Mouse (Mus musculus): ENCODE measurements around the gene Mylk2. TPM values are rescaled to one million over a fixed set of nuclear protein-coding genes. Genes with fewer than 3 reads are reported as not detected.

Mylk2 gene
- polyA plus RNA-seq, 1 experiment from 2014 or later: not detected

- H3K4me2 ChIP-seq (ENCODE audit: low read depth, low read length): no peak overlapping the region
- H3K9me3 ChIP-seq (ENCODE audit: control insufficient read depth, low read length): no peaks in the 10 kb centered on the region
- H3K4me1 ChIP-seq (ENCODE audit: control insufficient read depth, insufficient read depth, low read length): peaks cover 18% of the 10 kb centered on the region
- no peaks in the 10 kb centered on the region for H3K36me3 ChIP-seq (ENCODE audit: control insufficient read depth, insufficient read depth, low read length)
- H3K27me3 ChIP-seq (ENCODE audit: control insufficient read depth, insufficient read depth, low read length): peaks cover 40% of the 10 kb centered on the region
- H3K27ac ChIP-seq (ENCODE audit: low read depth, low read length): no peak overlapping the region
- 55% methylated on average over 7 of the region's 7 CpGs for WGBS
- no peak overlapping the region for H3K4me3 ChIP-seq (ENCODE audit: low read depth, low read length)
- no peak overlapping the region for H3K9ac ChIP-seq (replicated peaks; ENCODE audit: low read depth, low read length)
- ATAC-seq (ENCODE audit: low read depth): no peak
Observed at GRCm38 (mm10) chr2:152947098-152947497, 35.9 kb downstream of the Mylk2 start.

- no peaks in the 10 kb centered on the region for H3K9me3 ChIP-seq (ENCODE audit: control insufficient read depth, low read length)
- H3K27ac ChIP-seq (ENCODE audit: low read depth, low read length): no peak overlapping the region
- no peak overlapping the region for H3K4me2 ChIP-seq (ENCODE audit: low read depth, low read length)
- H3K4me1 ChIP-seq (ENCODE audit: control insufficient read depth, insufficient read depth, low read length): peaks cover 8% of the 10 kb centered on the region; the same call in 1 of the 2 replicates
- peaks cover 27% of the 10 kb centered on the region for H3K27me3 ChIP-seq (ENCODE audit: control insufficient read depth, insufficient read depth, low read length)
- WGBS: 86% methylated on average over 5 of the region's 5 CpGs
- no peak overlapping the region for H3K9ac ChIP-seq (replicated peaks; ENCODE audit: low read depth, low read length)
- no peaks in the 10 kb centered on the region for H3K36me3 ChIP-seq (ENCODE audit: control insufficient read depth, insufficient read depth, low read length)
- no peak for ATAC-seq (ENCODE audit: low read depth)
- H3K4me3 ChIP-seq (ENCODE audit: low read depth, low read length): no peak overlapping the region
Observed at GRCm38 (mm10) chr2:152948438-152949020, 37.4 kb downstream of the Mylk2 start.

GRCm38 (mm10) chr2:152950358-152951064, 39.4 kb downstream of the Mylk2 start:
- Histone ChIP-seq H3K9me3 (ENCODE audit: control insufficient read depth, low read length) (no peaks in the 10 kb centered on the region), H3K27ac (ENCODE audit: low read depth, low read length) (no peak overlapping the region), H3K4me2 (ENCODE audit: low read depth, low read length) (peak overlapping the region; percentile 81), H3K4me3 (ENCODE audit: low read depth, low read length) (peak overlapping the region; percentile 64), H3K9ac (replicated peaks; ENCODE audit: low read depth, low read length) (0 out of 2 replicates have a peak overlapping the region, but pooled peaks have one; percentile 92), H3K36me3 (ENCODE audit: control insufficient read depth, insufficient read depth, low read length) (no peaks in the 10 kb centered on the region), H3K4me1 (ENCODE audit: control insufficient read depth, insufficient read depth, low read length) (peaks cover 8% of the 10 kb centered on the region; the same call in 1 of the 2 replicates), H3K27me3 (ENCODE audit: control insufficient read depth, insufficient read depth, low read length) (peaks cover 10% of the 10 kb centered on the region)
- ATAC-seq (ENCODE audit: low read depth): peak; percentile 39; the same call in 1 of the 2 replicates
- 31% methylated on average over 11 of the region's 11 CpGs for WGBS

- peak; percentile 84 for ATAC-seq (ENCODE audit: low read depth)
- peak within 1 kb of the TSS; percentile 81 for H3K4me2 ChIP-seq (ENCODE audit: low read depth, low read length)
- H3K36me3 ChIP-seq (ENCODE audit: control insufficient read depth, insufficient read depth, low read length): no peaks in the 10 kb centered on the region
- 1% methylated on average over 44 of the region's 54 CpGs for WGBS
- H3K4me1 ChIP-seq (ENCODE audit: control insufficient read depth, insufficient read depth, low read length): peaks cover 8% of the 10 kb centered on the region; the same call in 1 of the 2 replicates
- H3K27ac ChIP-seq (ENCODE audit: low read depth, low read length): peak within 1 kb of the TSS; percentile 70
- peak within 1 kb of the TSS; percentile 64 for H3K4me3 ChIP-seq (ENCODE audit: low read depth, low read length)
- H3K27me3 ChIP-seq (ENCODE audit: control insufficient read depth, insufficient read depth, low read length): peaks cover 5% of the 10 kb centered on the region; the same call in 1 of the 2 replicates
- peak within 1 kb of the TSS; percentile 92 for H3K9ac ChIP-seq (replicated peaks; ENCODE audit: low read depth, low read length)
- no peaks in the 10 kb centered on the region for H3K9me3 ChIP-seq (ENCODE audit: control insufficient read depth, low read length)
Observed at GRCm38 (mm10) chr2:152951065-152951849, 40.1 kb downstream of the Mylk2 start, which contains the start of gene Dusp15. Gene Dusp15 (minus strand): TSS chr2:152951698.

- H3K9me3 ChIP-seq (ENCODE audit: control insufficient read depth, low read length): no peaks in the 10 kb centered on the region
- H3K4me3 ChIP-seq (ENCODE audit: low read depth, low read length): peak overlapping the region; percentile 64
- H3K27me3 ChIP-seq (ENCODE audit: control insufficient read depth, insufficient read depth, low read length): peaks cover 5% of the 10 kb centered on the region; the same call in 1 of the 2 replicates
- H3K4me2 ChIP-seq (ENCODE audit: low read depth, low read length): peak overlapping the region; percentile 81
- WGBS: 10% methylated on average over 13 of the region's 13 CpGs
- peak overlapping the region; percentile 70 for H3K27ac ChIP-seq (ENCODE audit: low read depth, low read length)
- peak; percentile 28; the same call in 1 of the 2 replicates for ATAC-seq (ENCODE audit: low read depth)
- H3K9ac ChIP-seq (replicated peaks; ENCODE audit: low read depth, low read length): peak overlapping the region; percentile 92
- H3K4me1 ChIP-seq (ENCODE audit: control insufficient read depth, insufficient read depth, low read length): peaks cover 5% of the 10 kb centered on the region; the same call in 1 of the 2 replicates
- H3K36me3 ChIP-seq (ENCODE audit: control insufficient read depth, insufficient read depth, low read length): no peaks in the 10 kb centered on the region
Observed at GRCm38 (mm10) chr2:152951850-152952720, 40.9 kb downstream of the Mylk2 start.

- Histone ChIP-seq H3K4me1 (ENCODE audit: control insufficient read depth, insufficient read depth, low read length) (no peaks in the 10 kb centered on the region), H3K27me3 (ENCODE audit: control insufficient read depth, insufficient read depth, low read length) (no peaks in the 10 kb centered on the region), H3K36me3 (ENCODE audit: control insufficient read depth, insufficient read depth, low read length) (no peaks in the 10 kb centered on the region), H3K9me3 (ENCODE audit: control insufficient read depth, low read length) (no peaks in the 10 kb centered on the region), H3K9ac (replicated peaks; ENCODE audit: low read depth, low read length) (no peak overlapping the region), H3K4me3 (ENCODE audit: low read depth, low read length) (no peak overlapping the region), H3K4me2 (ENCODE audit: low read depth, low read length) (no peak overlapping the region), H3K27ac (ENCODE audit: low read depth, low read length) (no peak overlapping the region)
- 78% methylated on average over 3 of the region's 3 CpGs for WGBS
- no peak for ATAC-seq (ENCODE audit: low read depth)
Observed at GRCm38 (mm10) chr2:152958116-152958515, 47.0 kb downstream of the Mylk2 start.

- 3% methylated on average over 34 of the region's 34 CpGs for WGBS
- H3K4me2 ChIP-seq (ENCODE audit: low read depth, low read length): peak within 1 kb of the TSS; percentile 40
- H3K9ac ChIP-seq (replicated peaks; ENCODE audit: low read depth, low read length): peak within 1 kb of the TSS; percentile 0; the same call in 1 of the 2 replicates
Observed at GRCm38 (mm10) chr2:152962091-152962793, 51.1 kb downstream of the Mylk2 start, which contains the start of gene Ttll9. Gene Ttll9 (plus strand): TSS chr2:152962485.

GRCm38 (mm10) chr2:152965555-152965954, 54.4 kb downstream of the Mylk2 start:
- ATAC-seq (ENCODE audit: low read depth): no peak
- 76% methylated on average over 4 of the region's 4 CpGs for WGBS
- Histone ChIP-seq H3K27me3 (ENCODE audit: control insufficient read depth, insufficient read depth, low read length) (no peaks in the 10 kb centered on the region), H3K4me1 (ENCODE audit: control insufficient read depth, insufficient read depth, low read length) (no peaks in the 10 kb centered on the region), H3K9me3 (ENCODE audit: control insufficient read depth, low read length) (no peaks in the 10 kb centered on the region), H3K4me3 (ENCODE audit: low read depth, low read length) (no peak overlapping the region), H3K9ac (replicated peaks; ENCODE audit: low read depth, low read length) (no peak overlapping the region), H3K36me3 (ENCODE audit: control insufficient read depth, insufficient read depth, low read length) (no peaks in the 10 kb centered on the region), H3K4me2 (ENCODE audit: low read depth, low read length) (no peak overlapping the region), H3K27ac (ENCODE audit: low read depth, low read length) (no peak overlapping the region)

More at GRCm38 (mm10) chr2:152962091-152962793, 51.1 kb downstream of the Mylk2 start, which contains the start of gene Ttll9:
- peak within 1 kb of the TSS; percentile 27 for H3K4me3 ChIP-seq (ENCODE audit: low read depth, low read length)
- H3K9me3 ChIP-seq (ENCODE audit: control insufficient read depth, low read length): no peaks in the 10 kb centered on the region
- peak; percentile 96 for ATAC-seq (ENCODE audit: low read depth)
- H3K27me3 ChIP-seq (ENCODE audit: control insufficient read depth, insufficient read depth, low read length): no peaks in the 10 kb centered on the region
- H3K4me1 ChIP-seq (ENCODE audit: control insufficient read depth, insufficient read depth, low read length): no peaks in the 10 kb centered on the region
- no peak within 1 kb of the TSS for H3K27ac ChIP-seq (ENCODE audit: low read depth, low read length)
- H3K36me3 ChIP-seq (ENCODE audit: control insufficient read depth, insufficient read depth, low read length): no peaks in the 10 kb centered on the region

Measured in neural tube, embryonic 14.5 days (tissue).